Mouse (Mus musculus): ENCODE measurements at regions not wholly inside any gene's neighbourhood (a gene's known extent, or its start where the extent isn't known, plus 50 kb on each side); places are given as distances from the start of the nearest gene placed in this dataset.

DNA sequence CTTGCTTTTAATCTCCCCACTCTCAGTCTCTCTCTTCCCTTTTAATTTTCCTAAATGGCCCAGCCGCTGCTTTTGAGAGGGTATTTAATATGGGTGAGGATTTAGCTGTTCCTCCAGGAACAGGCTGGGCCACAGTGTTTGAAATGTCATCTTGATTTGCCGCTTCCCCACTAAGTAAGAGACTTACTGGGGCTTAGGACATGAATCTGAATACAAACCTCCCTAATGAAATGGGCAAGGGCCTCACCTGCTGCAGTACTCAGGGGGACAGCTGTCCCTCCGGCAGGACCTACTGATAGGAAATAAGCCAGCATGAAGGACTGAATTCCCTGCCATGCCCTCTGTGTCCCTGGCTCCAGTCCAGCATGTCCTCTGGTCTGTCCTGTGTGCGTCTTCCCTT lies 50.6 kb upstream of the Prr23a1 start:
- CTCF ChIA-PET, result no interaction called here

- CTCF ChIA-PET, result no interaction called here
These were observed 68.6 kb upstream of the Prr23a1 start for GRCm38 (mm10) chr9:98773651-98774185.

DNA sequence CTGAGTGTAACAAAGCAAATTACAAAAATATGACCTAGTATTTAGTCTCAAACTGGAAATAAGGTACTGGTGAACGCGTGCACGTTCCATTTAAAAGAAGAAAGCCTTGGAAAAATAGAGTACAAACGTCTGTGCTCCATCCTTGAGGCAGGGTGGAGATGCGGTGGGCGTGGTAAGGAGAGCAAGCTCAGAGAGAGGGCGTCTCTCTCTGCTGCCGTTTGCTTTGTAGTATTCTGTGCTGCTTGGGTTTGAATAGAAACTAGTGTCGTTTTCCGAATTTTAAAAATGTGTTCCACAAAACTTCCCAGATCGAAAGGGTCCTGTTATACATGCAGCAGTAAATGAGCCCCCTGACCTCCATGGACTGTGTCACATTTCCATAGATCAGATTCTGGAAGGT lies 69.1 kb upstream of the Prr23a1 start:
- CTCF ChIA-PET, result no interaction called here

DNA sequence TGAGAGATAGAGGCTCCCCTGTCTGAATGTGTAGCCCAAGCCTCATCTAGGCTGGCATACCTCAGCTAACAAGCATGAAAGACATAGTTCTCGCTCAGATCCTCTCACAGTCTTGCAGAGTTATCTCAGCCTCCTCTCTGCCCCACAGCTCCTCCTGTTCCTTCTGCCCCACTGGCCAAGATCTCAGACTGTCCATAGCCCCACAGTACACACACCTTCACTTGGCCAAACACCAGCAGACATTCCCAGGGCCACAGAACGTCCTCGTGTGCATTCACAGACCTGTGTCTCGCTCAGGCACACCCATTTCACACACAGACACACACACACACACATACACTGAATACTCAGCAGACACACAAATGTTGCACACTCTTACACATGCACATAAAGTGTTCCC lies 87.5 kb upstream of the Prr23a1 start:
- CTCF ChIA-PET, result no interaction called here

DNA sequence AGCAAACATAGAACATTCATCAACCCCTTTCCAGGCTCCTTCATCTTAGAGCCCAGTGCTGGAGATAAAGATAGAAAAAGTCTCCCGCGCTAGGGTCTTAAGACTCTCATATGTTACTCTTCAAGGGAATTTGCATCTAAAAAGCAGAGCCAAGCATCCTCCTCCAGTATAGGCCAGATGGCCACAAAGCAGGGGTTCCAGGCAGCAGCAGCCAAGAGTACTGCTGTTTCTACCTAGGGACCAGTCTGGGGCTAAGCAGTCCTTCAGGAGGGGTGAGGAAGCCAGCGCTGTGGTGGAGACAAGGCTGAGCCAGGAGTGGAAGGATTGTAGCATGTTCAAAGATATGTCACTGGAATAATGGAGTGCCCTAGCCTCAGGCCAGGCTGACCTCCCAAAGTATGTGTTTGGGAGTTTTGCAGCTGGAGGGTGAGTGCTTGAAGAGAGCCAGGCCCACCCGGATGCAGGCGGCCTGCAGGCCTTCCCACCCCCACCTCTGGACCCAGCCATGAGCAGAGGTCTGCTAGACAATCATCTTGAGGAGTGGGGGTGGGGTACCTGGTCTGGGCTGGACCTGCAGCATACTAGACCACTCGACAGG lies 88.8 kb upstream of the Prr23a1 start:
- CTCF ChIA-PET, result no interaction called here

DNA sequence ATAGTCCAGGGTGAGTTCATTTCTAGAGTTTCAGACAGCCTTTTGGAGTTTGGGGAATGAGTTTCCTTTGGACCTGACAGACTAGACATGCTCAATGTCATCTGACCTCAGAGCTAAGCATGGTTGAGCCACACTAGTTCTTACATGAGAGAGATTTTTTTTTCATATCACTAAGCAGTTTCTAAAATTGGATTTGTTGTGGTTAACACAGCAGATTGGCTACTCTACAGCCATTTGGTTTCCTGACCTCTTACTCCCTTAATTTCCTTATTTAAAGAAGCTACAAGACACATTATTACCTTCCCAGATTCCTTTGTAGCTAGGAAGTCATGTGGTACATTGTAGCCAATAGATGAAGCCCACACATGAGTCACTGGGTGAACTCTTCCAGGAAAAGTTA lies 98.5 kb upstream of the Prr23a1 start:
- CTCF ChIA-PET, result no interaction called here

DNA sequence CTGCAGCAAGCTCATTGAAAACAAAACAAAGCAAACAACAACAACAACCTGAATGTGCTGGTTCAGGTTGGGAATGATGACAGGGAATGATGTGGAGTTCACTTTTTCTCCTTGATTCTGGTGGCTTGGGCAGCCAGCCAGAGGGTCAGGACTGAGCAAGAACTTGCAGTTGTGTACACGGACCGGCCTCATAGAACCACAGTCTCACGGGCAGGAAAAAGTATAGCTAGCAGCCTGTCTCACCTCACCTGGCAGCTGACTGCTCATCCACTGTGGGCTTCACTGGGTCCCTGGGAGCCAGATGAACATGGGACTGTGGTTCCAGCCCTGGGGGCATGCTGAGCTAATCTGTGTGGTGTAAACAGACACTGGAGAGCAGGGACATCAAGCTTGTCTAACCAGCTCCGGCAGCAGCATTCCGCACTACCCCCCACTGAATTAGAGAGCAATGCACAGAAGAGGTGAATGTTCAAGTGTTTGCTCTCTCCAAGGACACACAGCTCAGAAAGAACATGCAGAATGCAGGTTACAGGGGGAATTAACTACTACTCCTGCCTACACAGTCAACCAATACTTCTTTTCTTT lies 114.9 kb upstream of the Prr23a1 start:
- CTCF ChIA-PET, result no interaction called here

- CTCF ChIA-PET, result no interaction called here
These were observed 115.7 kb upstream of the Prr23a1 start for GRCm38 (mm10) chr9:98726638-98727037.

DNA sequence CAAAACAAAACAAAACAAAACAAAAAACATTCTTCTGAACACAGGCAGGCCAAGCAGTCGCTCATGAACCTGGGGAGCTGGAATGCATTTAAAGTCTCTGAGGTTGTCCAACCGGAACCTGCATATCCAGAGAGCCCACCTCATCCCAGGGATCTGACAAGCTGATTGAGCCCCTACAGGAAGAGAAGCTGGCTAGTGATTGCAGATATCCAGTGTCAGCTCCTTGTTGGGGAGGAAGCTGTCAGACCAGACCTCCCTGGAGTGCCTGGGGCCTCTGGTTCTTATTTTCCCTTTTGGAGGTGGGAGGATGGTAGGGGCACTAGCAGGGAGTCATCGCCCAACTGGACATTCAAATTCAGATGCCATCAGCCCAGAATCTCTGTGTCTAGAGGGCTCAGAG lies 119.4 kb upstream of the Prr23a1 start:
- CTCF ChIA-PET, result no interaction called here

DNA sequence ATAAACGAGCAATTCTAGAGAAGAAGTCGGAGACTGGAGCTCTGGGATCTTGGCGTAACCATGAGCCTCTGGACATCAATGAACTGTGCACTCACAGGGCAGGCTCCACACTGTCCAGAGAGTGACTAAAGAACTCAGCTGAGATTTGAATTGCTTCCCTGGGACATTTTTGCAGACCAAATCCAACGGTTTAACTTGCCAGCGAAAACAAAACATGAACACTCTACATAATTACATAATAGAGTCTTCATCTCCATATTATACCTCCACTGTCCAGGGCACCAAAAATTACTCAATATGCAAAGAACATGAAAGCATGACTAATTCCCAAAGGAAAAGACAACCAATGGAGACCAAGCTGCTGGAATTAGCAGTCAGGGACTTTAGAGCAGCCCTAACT lies 119.9 kb upstream of the Mrps22 start:
- CTCF ChIA-PET, result no interaction called here

- CTCF ChIA-PET, result no interaction called here
These were observed 116.3 kb upstream of the Mrps22 start for GRCm38 (mm10) chr9:98717701-98718270.

DNA sequence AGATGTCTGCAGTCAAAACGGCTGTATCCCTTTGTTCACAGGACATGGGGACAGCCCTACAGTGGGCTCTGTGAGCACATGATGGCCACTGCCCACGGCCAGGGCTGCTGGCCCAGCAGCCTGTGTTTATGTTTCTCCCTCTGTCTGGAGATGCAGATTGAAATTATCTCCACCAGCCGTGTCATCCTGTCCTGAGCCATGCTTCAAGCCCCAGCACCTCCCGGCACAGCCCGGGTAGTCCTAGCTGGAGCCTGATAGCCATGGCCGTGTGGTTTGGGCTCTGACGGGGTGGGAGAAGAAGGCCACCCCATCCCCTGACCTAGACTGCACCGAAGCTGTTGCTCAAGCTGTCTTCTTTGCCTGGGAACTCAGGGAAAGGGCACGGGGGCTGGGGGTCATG lies 113.2 kb upstream of the Mrps22 start:
- CTCF ChIA-PET, result no interaction called here

- CTCF ChIA-PET, result no interaction called here
These were observed 111.4 kb upstream of the Mrps22 start for GRCm38 (mm10) chr9:98712826-98713225.

DNA sequence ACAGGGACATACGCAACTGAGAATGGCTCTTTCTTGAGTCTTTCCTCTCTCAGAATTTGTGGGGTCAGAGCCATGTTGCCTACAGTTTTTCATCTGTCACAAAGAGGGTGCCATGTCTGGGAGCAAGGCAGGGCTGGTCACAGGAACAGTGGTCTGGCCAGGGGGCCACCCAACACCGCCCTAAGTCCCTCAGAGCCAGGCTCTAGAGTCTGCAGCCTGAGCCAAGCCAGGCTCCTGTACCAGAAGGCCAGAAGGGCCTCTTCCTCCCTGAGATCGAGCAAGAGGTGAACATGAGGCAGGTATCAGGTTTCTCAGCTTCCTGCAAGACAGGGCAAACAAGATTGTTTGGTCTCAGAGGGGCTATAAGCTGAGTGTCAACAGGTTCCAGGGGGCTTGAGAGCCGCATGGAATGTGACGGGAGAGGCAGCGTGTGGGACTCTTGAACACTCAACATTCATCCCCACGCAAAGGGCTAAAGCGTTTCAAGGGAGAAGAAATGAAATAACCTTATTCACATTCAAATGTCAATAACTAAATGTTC lies 110.6 kb upstream of the Mrps22 start:
- CTCF ChIA-PET, result no interaction called here

DNA sequence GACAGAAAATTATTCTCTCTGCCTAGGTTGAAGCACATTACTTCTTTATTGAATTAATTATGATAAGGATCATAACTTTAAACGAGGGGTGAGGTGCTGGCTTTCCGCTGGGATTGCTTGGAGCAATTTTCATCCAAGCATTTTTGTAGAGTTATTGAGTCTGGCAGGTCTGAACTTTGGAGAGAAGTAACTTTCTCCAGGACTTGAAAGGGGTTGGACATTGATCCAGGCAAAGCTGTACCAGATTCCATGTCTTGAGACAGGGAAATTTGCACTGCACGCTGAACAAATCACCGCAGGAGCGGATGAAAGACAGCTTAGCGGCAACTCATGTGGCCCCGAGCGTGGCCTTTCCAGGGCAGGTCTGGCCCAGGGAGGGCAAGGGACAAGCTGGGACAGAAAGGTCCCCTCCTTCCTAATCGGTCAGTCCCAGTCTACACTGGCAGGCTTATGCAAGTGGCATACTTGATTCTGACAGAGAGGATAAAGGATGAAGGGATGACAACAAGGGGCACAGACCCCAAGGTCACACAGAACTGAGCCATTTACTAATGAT lies 108.8 kb upstream of the Mrps22 start:
- CTCF ChIA-PET, result no interaction called here

GRCm38 (mm10) chr9:98708001-98708680 lies 106.7 kb upstream of the Mrps22 start:
- CTCF ChIA-PET, result interaction anchor here (0.7 kb wide), 2 partner anchors 15 to 51 kb away, joined by 4 to 5 read pairs; no protein-coding TSS in a partner anchor

GRCm38 (mm10) chr9:98707491-98707890 lies 106.0 kb upstream of the Mrps22 start:
- CTCF ChIA-PET, result interaction anchor here (0.7 kb wide), 1 partner anchor 50 kb away, joined by 5 read pairs; no protein-coding TSS in a partner anchor

- CTCF ChIA-PET, result no interaction called here
These were observed 102.7 kb upstream of the Mrps22 start for GRCm38 (mm10) chr9:98704131-98704530.

GRCm38 (mm10) chr9:98703331-98703730 lies 101.9 kb upstream of the Mrps22 start:
- CTCF ChIA-PET, result no interaction called here

DNA sequence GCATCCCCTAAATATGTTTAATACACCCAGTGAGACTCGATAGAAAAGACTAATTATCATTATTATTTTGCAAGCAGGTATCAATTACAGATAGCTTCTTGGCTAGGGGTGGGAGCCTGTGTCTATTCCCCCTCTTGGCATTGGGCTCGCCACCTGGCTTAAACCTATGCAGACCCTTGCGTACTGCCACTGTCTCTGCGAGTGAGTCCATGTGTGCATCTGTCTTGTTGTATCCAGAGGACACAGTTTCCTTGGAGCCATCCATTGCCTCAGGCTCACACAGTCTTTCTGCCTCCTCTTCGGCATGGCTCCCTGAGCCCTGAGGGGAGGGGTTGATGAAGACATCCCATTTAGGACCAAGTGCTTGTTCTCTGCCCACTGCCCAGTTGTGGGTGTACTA lies 99.1 kb upstream of the Mrps22 start:
- CTCF ChIA-PET, result no interaction called here

GRCm38 (mm10) chr9:98697155-98697554 lies 95.7 kb upstream of the Mrps22 start:
- CTCF ChIA-PET, result no interaction called here

DNA sequence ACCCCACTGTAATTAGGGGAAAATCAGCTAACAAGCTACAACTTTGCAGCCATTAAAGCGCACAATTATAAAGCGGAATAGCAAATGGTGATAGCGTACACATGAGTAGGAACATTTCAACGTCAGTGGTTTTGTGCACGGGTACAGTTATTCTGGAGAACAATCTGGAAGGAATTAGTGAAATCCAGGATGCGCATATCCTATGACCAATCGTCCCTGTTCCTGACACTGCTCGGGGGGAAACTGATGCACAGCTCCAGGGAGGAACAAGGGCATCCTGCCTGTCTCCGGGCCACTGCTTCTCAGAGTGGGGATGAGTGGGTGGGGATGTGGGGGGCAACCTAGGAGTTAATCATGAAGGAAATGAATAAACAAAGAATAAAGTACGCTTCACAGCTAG lies 93.6 kb upstream of the Mrps22 start:
- CTCF ChIA-PET, result no interaction called here

All from spleen, embryonic (tissue).